Mouse (Mus musculus): ENCODE measurements at regions not wholly inside any gene's neighbourhood (a gene's known extent, or its start where the extent isn't known, plus 50 kb on each side); places are given as distances from the start of the nearest gene placed in this dataset.

- TF ChIP-seq CTCF (IDR thresholded peaks at IDR 0.05; ENCODE audit: low read depth) (no peak), EP300 (IDR thresholded peaks at IDR 0.05; ENCODE audit: low read depth) (no peak)
These were observed 156.4 kb downstream of the Zfp36l2 start for GRCm38 (mm10) chr17:84031381-84031780.
